Mouse (Mus musculus) frontal cortex, adult (tissue): ENCODE measurements around the gene Il11.
A peak's percentile ranks its signal among the peaks of the same experiment; 100 is the strongest.

ENCODE experiments used
- ATAC-seq: cut with Nextera tagmentation; 2 replicates; pipeline ENCODE4 v1.9.2; 2017; ENCODE audit warnings: mild to moderate bottlenecking, moderate library complexity, mixed read lengths; ENCODE audit not compliant: low TSS enrichment

Gene Il11

DNA sequence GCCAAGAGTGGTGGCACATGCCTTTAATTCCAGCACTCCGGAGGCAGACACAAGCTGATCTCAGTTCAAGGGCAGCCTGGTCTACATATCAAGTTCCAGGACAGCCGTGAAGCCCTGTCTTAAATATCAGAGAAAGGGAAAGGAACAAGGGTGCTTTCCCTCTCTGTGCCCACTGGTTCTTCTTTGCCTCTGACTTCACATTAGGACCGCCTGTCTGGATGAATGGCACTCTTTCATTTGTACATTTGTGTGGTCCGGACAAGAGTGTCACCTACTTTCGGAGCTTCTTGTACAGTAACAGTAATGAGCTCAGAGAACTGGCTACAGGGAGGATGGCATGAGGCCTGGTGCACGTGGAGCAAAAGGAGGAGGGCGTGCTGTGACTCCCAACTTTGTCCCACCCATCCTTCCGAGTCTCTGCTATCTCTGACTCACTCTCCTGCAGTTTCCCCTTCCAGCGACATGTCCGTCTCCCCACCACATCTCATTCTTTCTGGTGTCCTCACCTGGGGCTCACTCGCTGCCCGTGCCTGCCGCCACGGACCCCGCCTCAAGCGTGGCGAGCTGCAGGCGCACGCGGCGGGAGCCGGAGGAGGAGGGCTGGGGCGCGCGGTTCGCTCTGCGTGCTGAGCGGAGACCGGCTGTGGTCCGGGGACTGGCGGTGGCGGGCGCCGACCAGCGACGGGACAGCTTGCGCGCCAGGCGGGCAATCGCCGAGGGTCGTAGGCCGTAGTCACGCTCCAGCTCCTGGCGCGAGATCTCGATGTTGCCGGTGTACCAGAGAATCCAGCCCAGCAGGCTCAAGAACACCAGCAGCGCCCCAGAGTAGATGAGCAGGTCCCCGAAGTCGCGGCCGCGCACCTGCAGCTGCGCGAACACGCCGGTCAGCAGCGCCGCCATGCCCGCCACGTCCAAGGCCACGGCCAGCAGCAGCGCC lies 6.1 kb upstream of the Il11 start:
- ATAC-seq = peak; percentile 26; the same call in 1 of the 2 replicates

DNA sequence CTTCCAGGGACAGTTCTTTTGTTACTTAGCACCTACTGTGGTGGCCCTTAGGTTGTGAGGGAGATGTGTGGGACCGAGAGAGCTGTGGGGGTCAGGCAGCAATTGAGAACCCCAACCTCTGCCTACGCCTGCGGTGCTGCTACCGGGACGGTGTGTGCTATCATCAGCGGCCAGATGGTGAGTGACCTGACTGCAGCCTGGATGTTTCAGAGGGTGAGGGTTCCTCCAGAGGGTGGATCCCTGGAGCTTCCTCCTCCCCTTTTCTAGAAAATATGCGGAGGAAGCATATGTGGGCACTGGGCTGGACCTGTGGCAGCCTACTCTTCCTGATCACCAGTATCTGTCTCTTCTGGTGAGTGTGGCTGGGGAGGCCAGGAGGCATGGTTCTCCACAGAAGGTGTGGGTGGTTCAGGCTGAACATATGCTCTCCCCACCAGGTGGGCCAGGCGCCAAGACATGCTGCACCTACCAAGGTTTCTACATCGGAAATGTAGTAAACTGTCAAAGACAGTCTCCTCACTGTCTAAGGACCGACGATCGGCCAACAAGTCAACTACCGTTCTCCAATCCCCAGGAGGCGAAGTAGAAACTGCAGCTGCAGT lies 1.1 kb upstream of the Il11 start:
- ATAC-seq = peak; percentile 77

- no peak for ATAC-seq
These were observed 529 bp downstream of the Il11 start for GRCm38 (mm10) chr7:4782130-4782529.

DNA sequence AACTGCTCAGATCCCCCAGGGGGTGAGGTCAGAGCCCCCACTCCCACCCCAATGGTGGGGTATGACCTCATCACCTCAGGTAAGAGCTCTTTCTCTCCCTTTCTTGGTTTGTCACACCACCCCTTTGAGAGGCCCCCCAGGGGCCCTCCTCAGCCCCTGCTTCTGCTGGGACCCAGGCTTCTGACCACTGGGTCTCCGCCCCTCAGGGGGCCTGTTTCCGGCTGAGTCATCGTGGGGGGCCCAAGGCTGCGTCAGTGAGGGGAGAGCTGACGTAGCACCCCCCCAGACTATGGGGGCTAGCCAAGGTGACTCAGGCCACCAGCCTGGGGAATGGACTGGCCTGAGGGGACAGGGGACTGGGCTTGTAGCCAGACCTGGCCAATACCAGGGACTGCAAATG lies 2.7 kb downstream of the Il11 start:
- no peak for ATAC-seq

DNA sequence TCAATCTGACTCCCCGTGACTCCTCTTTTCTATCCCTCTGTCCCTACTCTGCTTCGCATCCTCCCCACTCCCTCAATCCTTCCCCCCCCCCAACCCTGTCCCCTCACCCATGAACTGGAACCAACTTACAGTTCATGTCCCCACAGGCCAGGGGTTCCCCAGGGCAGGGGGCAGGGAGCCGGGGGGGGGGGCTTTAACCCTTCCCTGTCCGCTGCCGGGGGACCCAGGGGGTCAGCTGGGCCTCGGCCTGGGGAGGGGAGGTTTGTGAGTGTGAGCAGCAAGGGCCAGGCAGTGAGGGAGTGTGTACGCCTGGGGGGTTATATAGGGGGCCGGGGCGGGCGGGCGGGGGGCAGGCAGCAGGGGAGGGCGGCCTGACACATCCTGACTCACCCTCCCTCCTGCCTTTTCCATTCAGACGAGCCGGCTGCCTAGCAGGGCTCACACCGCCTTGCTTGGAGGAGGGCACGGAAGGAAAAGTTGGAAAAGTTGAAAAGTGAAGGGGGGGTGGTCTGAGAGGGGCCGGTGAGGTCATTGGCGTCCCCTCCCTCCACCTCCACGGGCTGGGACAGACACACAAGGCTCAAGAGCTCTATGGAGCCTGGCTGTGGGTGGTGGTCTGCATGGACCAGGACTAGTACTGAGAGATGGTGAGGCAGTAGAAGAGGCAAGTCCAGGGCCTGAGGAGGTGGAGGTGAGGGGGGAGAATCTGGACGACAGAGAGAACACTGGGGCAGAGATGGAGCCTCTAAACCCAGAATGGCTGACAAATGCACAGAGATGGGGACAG lies 4.6 kb downstream of the Il11 start:
- no peak for ATAC-seq

DNA sequence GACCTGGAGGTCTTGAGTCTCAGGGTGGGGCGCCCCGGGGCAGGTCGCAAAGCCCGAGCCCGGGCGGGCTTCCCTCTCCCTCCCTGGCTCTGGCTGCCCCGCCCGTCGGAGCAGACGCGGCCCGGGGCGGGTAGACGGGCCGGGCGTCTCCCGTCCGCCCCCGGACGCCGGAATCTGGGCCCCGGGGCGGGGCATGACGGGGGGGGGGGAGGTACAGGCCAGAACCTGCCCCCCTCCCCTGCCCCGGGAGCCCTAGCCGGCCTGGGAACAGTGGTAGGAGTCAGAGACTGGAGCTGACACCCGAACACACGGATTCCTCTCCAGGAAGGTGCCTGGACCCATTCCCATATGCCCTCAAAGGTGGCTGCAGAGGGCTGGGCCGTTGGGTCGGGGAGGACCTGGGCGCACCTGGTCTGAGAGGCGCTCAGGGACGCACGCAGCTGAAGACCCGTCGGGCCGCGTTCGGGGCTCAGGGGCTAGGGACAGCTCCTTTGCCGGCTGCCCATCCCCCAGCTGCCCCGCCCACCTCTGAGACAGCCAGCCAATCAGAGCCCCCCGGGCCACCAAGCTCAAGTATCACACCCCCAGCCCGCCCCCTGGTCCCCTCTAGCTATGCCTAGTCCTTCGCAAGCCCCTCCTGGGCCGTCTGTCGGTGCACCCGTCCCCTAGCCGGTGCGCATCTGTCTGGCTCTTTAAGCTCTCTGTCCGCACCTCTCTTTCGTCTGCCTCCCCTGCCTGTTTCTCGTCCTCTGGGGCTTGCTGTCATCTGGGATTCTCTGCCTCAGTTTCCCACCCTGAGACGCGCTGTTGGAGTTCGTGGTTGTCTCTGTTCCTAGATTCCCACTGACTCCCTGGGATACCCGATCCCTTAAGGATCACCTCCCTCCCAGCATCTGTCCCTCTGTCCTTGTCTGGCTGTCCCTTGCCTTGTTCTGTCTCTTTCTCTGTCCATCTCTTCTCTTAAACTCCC lies 5.5 kb downstream of the Il11 start:
- ATAC-seq = no peak

GRCm38 (mm10) chr7:4776131-4776530 lies 6.5 kb downstream of the Il11 start:
- no peak for ATAC-seq

- no peak for ATAC-seq
These were observed 11.5 kb downstream of the Il11 start, which contains the start of gene Fam71e2 for GRCm38 (mm10) chr7:4771202-4771601. Gene Fam71e2 (minus strand): TSS chr7:4771302.

DNA sequence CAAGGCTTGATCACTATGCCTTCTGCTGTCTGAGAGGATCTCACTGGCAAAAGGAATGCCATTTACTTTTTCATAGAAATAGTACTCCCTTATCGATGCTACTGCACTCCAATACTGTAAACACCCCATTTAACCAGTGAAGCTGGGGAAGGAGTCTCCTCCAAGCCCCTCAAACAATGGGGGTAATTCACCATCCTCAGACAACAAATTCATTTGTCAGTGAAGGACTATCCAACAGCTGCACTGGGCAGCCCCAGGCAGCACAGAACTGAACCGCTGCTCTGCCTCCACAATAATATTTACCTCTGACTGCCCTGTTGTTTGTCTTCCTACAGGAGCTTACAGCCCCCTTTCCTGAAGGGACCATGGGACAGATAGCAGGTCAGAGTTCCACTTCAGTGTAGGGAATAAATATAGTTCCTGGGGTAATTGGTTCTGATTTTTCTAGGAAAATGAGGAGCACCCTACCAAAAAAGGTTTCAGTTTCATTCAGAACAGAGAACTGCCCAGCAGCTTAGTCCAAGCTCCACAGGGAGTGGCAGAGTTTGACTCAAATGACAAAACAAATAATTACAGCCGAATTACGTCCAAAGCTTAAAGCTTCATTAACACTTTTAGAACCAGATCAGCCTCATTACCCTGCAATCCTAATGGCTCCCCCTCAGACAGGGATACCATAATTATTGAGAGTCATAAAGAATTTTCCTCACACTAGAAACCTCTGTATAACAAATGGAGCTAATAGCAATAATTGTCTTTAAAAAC lies 17.5 kb downstream of the Il11 start:
- peak; percentile 31; the same call in 1 of the 2 replicates for ATAC-seq

- no peak for ATAC-seq
These were observed 23.0 kb downstream of the Il11 start for GRCm38 (mm10) chr7:4759670-4760069.

DNA sequence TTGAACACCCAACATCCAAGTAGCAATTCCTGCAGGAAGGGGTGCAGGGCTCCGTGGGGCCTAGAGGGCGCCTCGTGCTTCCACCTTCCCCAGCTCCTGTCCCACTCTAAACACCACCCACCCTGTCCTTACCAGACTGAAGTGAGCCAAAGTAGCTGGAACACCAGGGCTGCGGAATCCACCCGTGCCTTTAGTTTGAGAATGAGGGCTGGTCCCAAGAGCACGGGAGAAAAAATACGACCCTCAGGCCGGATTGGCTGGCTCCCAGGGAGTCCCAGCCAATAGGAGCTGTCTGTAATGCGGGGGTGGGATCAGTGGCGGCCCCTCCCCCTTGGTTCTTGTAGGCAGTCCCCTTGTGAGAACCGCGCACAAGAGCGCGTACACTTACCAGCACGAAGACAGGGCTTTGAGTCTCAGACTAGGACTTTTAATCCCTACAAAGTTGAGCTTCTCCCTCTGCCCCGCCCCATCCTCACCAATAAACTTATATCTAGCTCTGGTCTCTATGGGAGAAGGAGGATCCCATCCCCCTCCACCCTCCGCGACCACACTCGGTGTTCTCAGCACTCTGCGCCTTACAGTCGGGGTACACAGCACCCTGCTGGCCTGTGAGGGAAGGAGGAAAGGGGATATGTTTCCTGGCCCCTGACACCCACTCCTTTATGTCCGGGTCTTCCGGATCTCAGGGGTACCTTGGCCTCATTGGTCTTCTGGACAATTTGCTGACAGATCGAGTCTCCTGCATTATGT lies 29.7 kb downstream of the Il11 start, which contains the start of gene Cox6b2:
TSS of gene Cox6b2 (minus strand) at position 274 of the 750 bp plus-strand sequence.
- ATAC-seq = peak; percentile 59; the same call in 1 of the 2 replicates

GRCm38 (mm10) chr7:4751971-4752820 lies 30.5 kb downstream of the Il11 start:
- ATAC-seq = no peak

DNA sequence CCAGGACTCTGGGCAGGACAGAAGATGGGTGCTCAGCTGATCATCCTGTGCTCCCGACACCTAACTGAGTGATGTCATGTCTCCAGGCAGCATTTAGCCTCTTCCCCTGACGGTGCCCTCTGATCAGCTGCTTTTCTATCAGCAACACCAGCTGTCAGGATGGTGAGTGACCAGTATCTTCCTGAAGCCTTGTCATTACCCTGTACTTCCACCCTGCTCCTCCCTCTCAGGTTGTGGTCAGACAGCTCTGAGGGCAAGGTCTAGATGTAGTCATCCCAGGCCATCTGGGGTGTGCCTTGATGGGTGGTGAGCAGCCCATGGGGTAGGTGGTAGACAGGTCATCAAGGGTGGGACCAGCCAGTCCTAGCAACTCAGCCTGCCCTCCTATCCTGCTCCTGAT lies 33.5 kb downstream of the Il11 start:
- no peak for ATAC-seq

GRCm38 (mm10) chr7:4748321-4748720 lies 34.3 kb downstream of the Il11 start:
- no peak for ATAC-seq

DNA sequence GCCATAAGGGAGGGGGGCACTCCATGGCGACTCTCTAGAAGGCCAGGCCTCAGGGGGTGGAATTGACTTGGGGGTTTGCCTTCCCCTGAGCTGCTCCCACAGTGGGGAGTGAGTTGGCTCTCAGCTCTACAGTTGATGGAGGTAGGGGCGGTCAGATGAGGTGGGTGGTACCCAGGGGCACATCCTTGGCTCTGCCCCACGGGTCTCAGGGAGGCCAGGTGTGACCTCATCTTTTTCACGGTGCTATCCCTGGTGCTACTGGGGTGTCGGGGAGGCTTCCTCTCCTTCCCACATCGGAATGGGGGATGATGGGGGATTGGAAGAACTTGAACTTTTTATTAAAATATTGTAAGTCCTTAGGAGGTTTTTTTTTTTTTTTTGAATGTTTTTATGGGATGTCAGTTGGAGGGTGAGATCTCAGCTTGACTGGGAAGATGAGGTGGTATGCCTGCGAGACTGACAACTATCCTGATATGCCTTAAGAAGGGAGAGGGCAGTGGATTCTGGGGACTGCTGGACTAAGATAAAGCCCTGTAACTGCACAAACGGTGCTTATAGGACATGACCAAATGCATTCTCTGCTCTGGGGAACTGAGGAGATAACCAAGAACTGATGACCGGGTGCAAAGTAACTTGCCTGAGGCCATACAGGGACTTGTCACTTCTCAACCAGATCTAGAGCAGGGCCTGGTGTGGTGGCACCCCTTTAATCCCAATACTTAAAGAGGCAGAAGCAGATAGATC lies 35.3 kb downstream of the Il11 start:
- no peak for ATAC-seq

- no peak for ATAC-seq
These were observed 36.2 kb downstream of the Il11 start for GRCm38 (mm10) chr7:4746326-4746980.

- ATAC-seq = no peak
These were observed 37.8 kb downstream of the Il11 start for GRCm38 (mm10) chr7:4744886-4745285.
